Mouse (Mus musculus) layer of hippocampus, postnatal 36 days (tissue): ENCODE results near the gene 5730522E02Rik. TPM values are rescaled to one million over a fixed set of nuclear protein-coding genes. Genes with fewer than 3 reads are reported as not detected.

Source experiments
- DNase-seq, 2 experiments: peaks; one replicate each; pipeline ENCODE4 v3.0.0; 2022
- microRNA-seq, 2 experiments: library from miRNA; unstranded; fragments of <30 nt; microRNA quantifications; one replicate each; pipeline ENCODE4 v1.2.0; 2021
- total RNA-seq, 2 experiments: library from RNA; stranded (reverse); gene quantifications; 2 replicates each; pipeline ENCODE4 v1.2.3; 2021

The 5730522E02Rik gene
- total RNA-seq, 2 experiments from 2014 or later, result 11.2 TPM

DNA sequence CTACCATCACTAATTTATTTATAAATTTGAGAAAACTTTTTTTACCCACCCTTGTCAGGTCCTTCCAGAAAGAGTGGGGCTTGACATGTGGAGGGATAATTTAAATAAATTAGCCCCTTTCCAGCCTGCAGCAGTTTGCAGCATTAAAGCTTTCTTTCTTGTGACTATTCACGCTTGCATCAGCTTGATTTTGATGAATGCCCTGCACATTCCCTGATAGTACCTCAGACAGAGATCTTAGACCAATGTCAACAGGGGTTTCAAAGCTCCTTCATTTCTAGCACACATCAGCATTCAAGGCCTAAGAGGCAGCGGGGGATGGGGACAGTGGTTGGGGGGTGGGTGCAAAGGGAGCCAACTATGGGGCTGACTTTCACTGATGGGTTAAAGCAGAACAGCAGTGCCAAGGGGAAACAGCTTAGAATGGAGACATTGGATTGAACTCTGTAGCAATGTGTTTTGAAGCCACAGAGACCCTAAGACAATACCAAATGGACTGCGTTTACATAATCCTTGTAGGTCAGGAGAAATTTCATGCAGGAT lies 545.9 kb downstream of the 5730522E02Rik start:
- DNase-seq, result no peak

DNA sequence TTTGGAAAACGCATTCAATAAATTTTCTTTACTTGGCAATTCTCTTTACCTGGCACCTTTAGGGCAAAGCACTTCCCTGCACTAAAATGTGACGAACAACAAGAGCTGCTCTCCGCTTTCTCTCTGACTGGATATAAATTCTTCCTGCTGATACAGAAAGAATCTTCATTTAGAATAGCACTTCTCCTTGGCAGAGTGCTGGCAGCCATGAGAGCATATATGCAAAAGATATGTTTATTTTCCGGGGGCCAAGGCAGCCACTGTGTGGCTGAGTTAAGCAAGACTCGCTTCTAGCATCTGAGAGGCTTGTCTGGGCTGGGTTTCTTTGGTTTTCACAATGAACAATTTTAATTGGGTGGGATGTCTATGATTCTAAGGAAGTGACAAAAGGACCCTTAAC lies 564.3 kb downstream of the 5730522E02Rik start:
- no peak for DNase-seq

DNA sequence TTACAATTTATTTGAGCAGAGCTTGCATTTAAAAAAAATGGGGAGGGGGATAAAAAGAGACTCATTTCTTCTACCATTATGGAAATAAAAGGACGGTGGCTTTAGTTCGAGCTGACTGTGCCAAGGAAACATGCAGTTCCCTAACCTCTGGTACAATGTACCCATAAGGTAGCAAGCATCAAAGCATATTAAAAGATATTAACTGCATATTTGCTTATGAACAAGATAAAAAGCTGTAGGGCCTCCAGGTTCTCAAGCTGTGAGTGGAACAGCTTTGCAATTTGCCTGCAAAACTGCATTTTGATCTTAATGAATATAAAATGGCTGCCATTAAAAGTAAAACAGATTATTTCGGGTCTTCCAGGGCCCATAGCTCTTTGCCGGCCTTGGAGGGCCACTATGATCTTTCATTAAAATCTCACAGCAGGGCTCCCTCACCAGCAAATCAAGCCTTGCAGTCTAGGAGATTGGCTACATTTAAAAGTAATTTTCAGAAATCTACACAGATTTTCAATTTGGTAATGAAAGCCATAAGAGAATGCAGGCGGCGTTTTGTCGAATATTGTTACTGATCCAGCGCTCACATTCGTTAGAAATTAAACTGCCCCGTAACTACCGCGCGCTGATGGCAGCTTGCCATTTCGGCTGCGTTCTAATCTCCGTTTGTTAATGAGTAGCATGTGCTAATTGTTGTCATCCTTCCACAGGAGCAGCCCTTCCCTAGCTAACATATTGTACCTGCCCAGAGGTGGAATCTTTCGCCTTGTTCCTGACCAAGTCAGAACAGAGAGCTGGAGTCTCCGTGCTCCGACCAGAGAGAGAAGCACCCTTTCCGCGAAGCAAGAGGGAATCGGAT lies 565.6 kb downstream of the 5730522E02Rik start:
- peak; percentile 35 to 56 for DNase-seq

DNA sequence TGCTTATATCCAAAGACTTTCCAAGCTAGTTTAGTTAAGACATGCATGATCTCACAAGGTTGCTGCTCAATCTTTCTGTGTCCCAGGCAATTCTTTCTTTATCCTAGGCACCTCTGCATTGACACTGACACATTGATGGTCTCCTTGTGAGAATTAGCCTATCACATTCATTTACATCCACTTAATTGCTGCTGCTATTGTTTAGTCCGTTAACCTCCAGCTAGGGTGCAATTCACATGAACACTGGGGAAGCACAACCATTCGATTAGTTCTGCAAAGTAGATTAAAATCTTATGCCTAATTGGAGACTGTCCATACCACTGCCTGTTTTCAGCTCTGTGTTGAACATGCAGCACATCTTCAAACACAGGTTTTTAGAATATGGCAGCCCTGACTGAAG lies 603.7 kb downstream of the 5730522E02Rik start:
- DNase-seq, result no peak

DNA sequence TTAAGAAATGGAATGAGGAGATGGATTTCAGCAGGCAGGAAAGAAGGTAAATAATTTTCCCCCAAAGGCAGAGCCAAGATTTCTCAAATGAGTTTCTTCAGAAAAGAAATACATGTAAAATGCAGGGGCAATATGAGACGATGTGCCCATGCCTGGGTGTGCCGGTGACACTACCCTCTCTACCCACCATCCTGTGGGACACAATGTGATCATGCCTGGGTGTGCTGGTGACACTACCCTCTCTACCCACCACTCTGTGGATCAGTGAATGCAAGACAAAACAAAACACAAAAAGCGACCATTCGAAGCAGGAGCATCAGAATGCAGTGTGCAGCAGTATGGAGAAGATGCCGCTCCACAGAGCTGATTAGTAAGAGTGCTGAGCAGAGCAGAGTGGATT lies 610.5 kb downstream of the 5730522E02Rik start:
- no peak for DNase-seq

DNA sequence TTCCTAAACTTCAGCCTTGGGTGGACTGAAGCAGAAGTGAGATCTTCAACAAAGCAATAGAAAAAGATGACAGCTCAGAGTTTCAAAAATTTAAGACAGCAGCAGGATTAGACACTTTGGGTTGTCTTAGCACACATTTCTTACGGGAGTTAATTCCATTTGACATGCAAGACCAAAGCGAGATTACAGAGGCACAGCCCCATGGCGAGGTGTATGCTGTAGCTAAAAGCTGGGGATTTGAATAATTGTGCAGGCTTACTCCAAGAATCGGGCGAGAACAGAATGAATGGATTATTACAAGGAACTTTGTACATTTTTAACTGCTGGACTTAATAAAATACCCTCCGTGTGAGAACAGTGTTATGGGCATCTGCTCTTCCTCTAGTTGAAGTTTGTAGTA lies 615.3 kb downstream of the 5730522E02Rik start:
- no peak for DNase-seq

DNA sequence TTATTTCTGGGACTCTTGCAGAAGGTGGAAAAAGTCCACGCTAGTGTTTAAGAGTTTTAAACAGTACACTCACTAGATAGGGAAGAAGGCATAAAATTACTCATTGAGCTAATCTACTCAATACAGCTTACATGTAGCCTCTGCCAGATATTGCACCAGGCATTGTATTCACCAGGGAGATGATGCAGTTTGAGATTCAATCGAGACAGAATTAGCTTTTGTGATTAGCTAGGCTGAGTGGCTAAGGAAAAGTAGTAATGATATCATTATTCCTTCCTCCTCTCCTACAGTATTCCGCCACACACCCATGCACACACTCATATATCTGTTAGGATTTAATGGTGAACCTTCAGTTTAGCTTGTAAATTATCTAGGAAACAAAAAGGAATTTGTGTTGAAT lies 615.8 kb downstream of the 5730522E02Rik start:
- DNase-seq, result no peak

DNA sequence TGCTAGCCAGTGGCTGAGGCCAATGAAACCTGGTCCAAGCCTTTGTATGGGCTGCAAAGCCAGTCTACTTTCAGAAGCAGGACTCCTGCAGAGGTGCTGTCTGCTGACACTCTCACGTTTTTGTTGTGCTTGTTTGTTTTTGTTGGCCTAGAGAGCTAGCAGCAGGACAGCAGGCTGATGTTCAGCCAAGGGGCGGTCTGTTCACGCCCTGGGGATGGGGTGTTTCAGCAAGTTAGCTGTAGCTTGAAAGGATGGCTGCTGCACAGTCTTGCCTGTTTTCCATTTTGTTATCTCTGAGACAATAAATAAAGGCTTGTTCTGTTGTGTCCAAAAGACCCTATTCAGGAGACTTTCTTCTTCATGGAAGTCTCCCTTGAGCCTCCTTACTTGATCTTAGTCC lies 618.3 kb downstream of the 5730522E02Rik start:
- no peak for DNase-seq

DNA sequence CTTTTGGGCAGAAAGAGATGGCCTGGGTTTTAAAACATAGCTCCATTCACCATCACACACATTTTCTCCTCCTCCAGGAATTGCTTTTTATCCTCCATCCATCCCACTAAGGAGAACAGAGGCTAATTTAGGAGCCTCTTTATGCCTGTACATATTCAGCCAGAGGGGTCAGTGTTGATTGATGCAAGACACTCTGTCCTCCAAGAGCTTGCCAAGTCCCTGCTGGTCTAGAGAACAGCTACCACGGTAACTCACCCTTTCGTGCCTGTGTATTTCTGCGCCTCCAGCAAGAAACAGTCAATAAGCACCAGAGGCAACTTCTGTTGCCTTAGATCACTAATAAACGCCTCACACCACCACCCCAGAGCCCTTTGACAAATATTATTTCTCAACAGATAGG lies 620.3 kb downstream of the 5730522E02Rik start:
- DNase-seq, result no peak

DNA sequence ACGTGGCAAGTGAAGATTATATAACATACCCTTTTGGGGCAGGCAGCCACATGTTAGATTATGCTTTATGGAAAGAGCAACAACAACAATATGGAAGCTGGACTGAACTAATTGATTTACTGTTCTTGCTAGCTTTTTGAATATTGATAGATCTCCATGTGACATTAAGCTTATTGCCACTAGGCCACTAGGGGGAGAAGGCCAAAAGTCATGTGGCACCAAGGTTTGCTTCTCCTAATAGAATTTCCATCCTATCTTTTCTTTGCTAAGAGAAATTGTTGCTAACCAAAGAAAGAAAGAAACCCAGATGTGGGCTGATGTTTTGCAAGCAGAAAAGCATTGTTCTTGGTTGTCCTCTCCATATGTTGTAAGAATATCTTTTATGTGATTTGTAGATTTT lies 621.1 kb downstream of the 5730522E02Rik start:
- no peak for DNase-seq

DNA sequence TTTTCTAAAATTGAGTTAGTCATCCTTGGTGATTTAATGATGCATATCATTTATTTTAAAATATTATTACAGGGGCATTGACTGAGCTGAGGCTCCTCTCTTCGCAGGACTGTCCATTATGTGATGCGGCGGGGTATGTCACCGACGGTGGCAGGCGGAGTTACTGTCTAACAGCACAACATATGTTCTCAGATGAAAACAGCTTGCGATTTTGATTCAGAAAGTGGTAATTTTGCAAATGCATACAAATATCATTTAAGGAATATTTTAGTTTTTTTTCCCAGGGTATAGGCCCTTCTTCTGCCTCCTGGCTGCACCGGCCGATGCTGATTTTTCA lies 636.5 kb downstream of the 5730522E02Rik start:
- DNase-seq, result peak in 1 of 2 experiments; percentile 8

DNA sequence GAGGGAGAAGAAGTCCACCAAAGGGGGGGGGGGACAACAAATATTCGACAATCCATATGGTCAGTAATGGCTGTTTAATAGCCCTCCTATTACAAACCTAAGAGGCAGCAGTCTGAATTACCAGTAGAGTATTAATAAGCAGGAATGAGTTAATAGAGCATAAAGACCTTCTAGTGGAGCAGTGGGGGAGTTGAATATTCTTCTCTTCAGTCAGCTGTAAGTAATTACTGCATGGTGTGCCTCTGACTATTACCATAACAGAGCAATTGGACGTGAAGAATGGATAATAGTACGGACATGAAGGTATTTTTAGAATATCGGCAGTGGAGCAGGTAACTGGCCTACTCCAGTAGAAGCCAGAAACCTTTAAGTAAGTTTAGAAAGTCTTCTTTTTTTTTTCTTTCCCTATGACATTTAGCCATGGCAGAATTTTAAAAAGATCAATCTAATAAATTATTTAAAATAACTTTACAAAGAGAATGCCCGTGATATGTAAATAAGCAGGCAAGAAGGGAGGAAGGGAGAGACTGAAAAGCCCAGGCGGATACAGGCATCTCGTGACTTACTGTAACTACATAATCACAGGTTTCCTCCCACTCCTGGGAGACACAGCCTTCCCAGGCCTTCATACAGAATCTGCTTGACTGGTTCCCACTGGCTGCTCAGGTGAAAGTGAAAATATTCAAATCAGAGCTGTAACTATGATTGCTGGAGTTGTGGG lies 637.0 kb downstream of the 5730522E02Rik start:
- DNase-seq, result no peak

DNA sequence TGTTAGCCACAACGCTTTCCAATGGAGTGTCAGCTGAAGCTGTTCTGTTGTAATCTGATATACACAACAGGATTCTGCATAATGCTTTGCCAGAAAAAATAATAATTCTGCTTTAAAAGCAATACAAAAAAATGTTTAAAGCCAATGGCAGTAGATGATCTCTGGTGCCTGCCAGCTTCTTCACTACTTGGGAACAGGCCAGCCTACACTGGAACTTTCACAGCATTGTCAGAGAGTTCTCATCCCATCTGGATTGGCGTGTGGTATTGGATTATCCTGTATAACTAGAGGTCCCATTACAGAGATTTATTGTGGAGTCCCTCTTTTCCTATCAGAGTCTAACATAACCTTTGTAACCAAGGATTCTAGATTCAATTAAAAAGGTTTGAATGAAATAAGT lies 639.2 kb downstream of the 5730522E02Rik start:
- DNase-seq, result peak; percentile 40 to 45

Small RNA genes lying within 50 kb of the gene (microRNA-seq; reads per million reads assigned to microRNA genes)
- 0 reads per million in 2 experiments for gene Mir6372

Other genes with a start within 250 kb of the 5730522E02Rik start
- gene Fancl, start 175.4 kb upstream of the 5730522E02Rik start, total RNA-seq, result 1 to 10 TPM; 9.2 to 9.7 TPM